Mouse (Mus musculus) intestine, postnatal 0 days (tissue): ENCODE results near the gene Gopc. TPM values are rescaled to one million over a fixed set of nuclear protein-coding genes. Genes with fewer than 3 reads are reported as not detected.
A peak's percentile ranks its signal among the peaks of the same experiment; 100 is the strongest.

Source experiments
- ATAC-seq: fragments of 200-750 bp; cut with Nextera tagmentation; 2 replicates; pipeline ENCODE4 v1.8.0; 2017; ENCODE audit warnings: mild to moderate bottlenecking, moderate TSS enrichment, moderate library complexity
- H3K27ac ChIP-seq: fragments of 300-500 bp; sonication (generic); 2 replicates; pipeline ENCODE4 v1.5.1; 2014; ENCODE audit warnings: mild to moderate bottlenecking, low read depth, low read length, moderate library complexity
- H3K27me3 ChIP-seq: fragments of 300-500 bp; sonication (generic); replicated peaks from 2 replicates; pipeline ENCODE4 v1.6.1; 2014; ENCODE audit warnings: low read length, mixed read lengths; ENCODE audit not compliant: control insufficient read depth, insufficient read depth
- H3K36me3 ChIP-seq: fragments of 300-500 bp; sonication (generic); 2 replicates; pipeline ENCODE4 v1.6.1; 2014; ENCODE audit warnings: mild to moderate bottlenecking, moderate library complexity; ENCODE audit not compliant: control insufficient read depth, insufficient read depth
- H3K4me1 ChIP-seq: fragments of 300-500 bp; sonication (generic); replicated peaks from 2 replicates; pipeline ENCODE4 v1.6.1; 2014; ENCODE audit warnings: antibody characterized with exemption, low read length, mixed read lengths; ENCODE audit not compliant: control insufficient read depth, insufficient read depth
- H3K4me2 ChIP-seq: fragments of 300-500 bp; sonication (generic); replicated peaks from 2 replicates; pipeline ENCODE4 v1.6.1; 2014; ENCODE audit warnings: low read depth, mild to moderate bottlenecking, moderate library complexity
- H3K4me3 ChIP-seq: fragments of 300-500 bp; sonication (generic); 2 replicates; pipeline ENCODE4 v1.5.1; 2014; ENCODE audit warnings: low read depth, low read length
- H3K9ac ChIP-seq: fragments of 300-500 bp; sonication (generic); 2 replicates; pipeline ENCODE4 v1.6.1; 2014; ENCODE audit warnings: mild to moderate bottlenecking, low read depth, low read length
- H3K9me3 ChIP-seq: fragments of 300-500 bp; sonication (generic); 2 replicates; pipeline ENCODE4 v1.6.1; 2016; ENCODE audit warnings: mixed run types; ENCODE audit not compliant: control insufficient read depth
- CTCF ChIP-seq: sonication (generic); IDR thresholded peaks from 2 replicates; pipeline ENCODE4 v1.5.1; 2016; ENCODE audit warnings: low read depth, mild to moderate bottlenecking, control low read depth, antibody characterized with exemption, moderate library complexity
- WGBS: fragments of 180-500 bp; shearing (Covaris S2); extraction: QIAGEN DNeasy Blood & Tissue Kit; methylation state at CpG from one replicate; pipeline ENCODE4 v1.1.7; 2014; 5-methylcytosine and 5-hydroxymethylcytosine counted together
- polyA plus RNA-seq: library from polyadenylated mRNA; unstranded; fragments of >200 nt; fragmentation: Nextera tagmentation; extraction: Ambion mirVana; gene quantifications from 2 replicates; pipeline ENCODE4 v1.2.1, GENCODE M21; 2015

Gene Gopc
- polyA plus RNA-seq, 1 experiment from 2014 or later = 10.4 TPM

GRCm38 (mm10) chr10:52389438-52389837 is 7.5 kb upstream of the Gopc start:
- Histone ChIP-seq H3K27me3 (no peaks in the 10 kb centered on the region), H3K36me3 (no peaks in the 10 kb centered on the region), H3K27ac (no peak overlapping the region), H3K4me1 (no peaks in the 10 kb centered on the region), H3K4me2 (no peak overlapping the region), H3K9me3 (no peaks in the 10 kb centered on the region), H3K4me3 (no peak overlapping the region), H3K9ac (no peak overlapping the region)
- no peak for ATAC-seq
- WGBS = 85% methylated on average over 3 of the region's 3 CpGs
- no peak for TF ChIP-seq CTCF

GRCm38 (mm10) chr10:52388922-52389430 is 7.1 kb upstream of the Gopc start, which contains the start of gene Nepn:
Nepn (plus strand) TSS chr10:52388972.
- no peak for ATAC-seq
- TF ChIP-seq CTCF = no peak
- 82% methylated on average over 5 of the region's 5 CpGs for WGBS
- Histone ChIP-seq H3K36me3 (no peaks in the 10 kb centered on the region), H3K4me2 (no peak within 1 kb of the TSS), H3K9me3 (no peaks in the 10 kb centered on the region), H3K27ac (no peak within 1 kb of the TSS), H3K9ac (no peak within 1 kb of the TSS), H3K4me3 (no peak within 1 kb of the TSS), H3K27me3 (no peaks in the 10 kb centered on the region), H3K4me1 (no peaks in the 10 kb centered on the region)

GRCm38 (mm10) chr10:52387192-52387591 is 5.3 kb upstream of the Gopc start:
- no peak overlapping the region for H3K27ac ChIP-seq
- no peak overlapping the region for H3K4me2 ChIP-seq
- no peak for TF ChIP-seq CTCF
- H3K4me3 ChIP-seq = no peak overlapping the region
- H3K4me1 ChIP-seq = no peaks in the 10 kb centered on the region
- no peak for ATAC-seq
- H3K27me3 ChIP-seq = no peaks in the 10 kb centered on the region
- no peaks in the 10 kb centered on the region for H3K36me3 ChIP-seq
- WGBS = 68% methylated on average over 4 of the region's 4 CpGs
- no peaks in the 10 kb centered on the region for H3K9me3 ChIP-seq
- no peak overlapping the region for H3K9ac ChIP-seq

GRCm38 (mm10) chr10:52384823-52385610 is 3.1 kb upstream of the Gopc start:
- TF ChIP-seq CTCF = peak; percentile 96
- ATAC-seq = no peak
- H3K27ac ChIP-seq = no peak overlapping the region
- no peak overlapping the region for H3K4me2 ChIP-seq
- H3K9ac ChIP-seq = no peak overlapping the region
- WGBS = 60% methylated on average over 8 of the region's 8 CpGs
- no peaks in the 10 kb centered on the region for H3K36me3 ChIP-seq
- no peak overlapping the region for H3K4me3 ChIP-seq
- H3K27me3 ChIP-seq = no peaks in the 10 kb centered on the region
- H3K4me1 ChIP-seq = no peaks in the 10 kb centered on the region
- no peaks in the 10 kb centered on the region for H3K9me3 ChIP-seq

GRCm38 (mm10) chr10:52383522-52383921 is 1.6 kb upstream of the Gopc start:
- H3K4me1 ChIP-seq = 0 out of 2 replicates have a peak, but pooled peaks cover 1% of the 10 kb centered on the region
- H3K36me3 ChIP-seq = no peaks in the 10 kb centered on the region
- no peaks in the 10 kb centered on the region for H3K27me3 ChIP-seq
- TF ChIP-seq CTCF = no peak
- no peak for ATAC-seq
- H3K9ac ChIP-seq = no peak overlapping the region
- no peak overlapping the region for H3K4me2 ChIP-seq
- 97% methylated on average over 1 of the region's 1 CpGs for WGBS
- H3K27ac ChIP-seq = no peak overlapping the region
- H3K9me3 ChIP-seq = no peaks in the 10 kb centered on the region
- no peak overlapping the region for H3K4me3 ChIP-seq

- Histone ChIP-seq H3K27me3 (no peaks in the 10 kb centered on the region), H3K9ac (0 out of 2 replicates have a peak overlapping the region, but pooled peaks have one; percentile 86), H3K4me1 (0 out of 2 replicates have a peak, but pooled peaks cover 3% of the 10 kb centered on the region), H3K4me3 (peak overlapping the region; percentile 96), H3K9me3 (no peaks in the 10 kb centered on the region), H3K4me2 (peak overlapping the region; percentile 84), H3K36me3 (no peaks in the 10 kb centered on the region), H3K27ac (no peak overlapping the region; the same call in 1 of the 2 replicates)
- no peak for TF ChIP-seq CTCF
- ATAC-seq = no peak
- 29% methylated on average over 6 of the region's 6 CpGs for WGBS
Observed at GRCm38 (mm10) chr10:52383022-52383421, 1.1 kb upstream of the Gopc start.
